Mouse (Mus musculus): ENCODE data around the gene Dot1l. TPM values are rescaled to one million over a fixed set of nuclear protein-coding genes. Genes with fewer than 3 reads are reported as not detected.

Gene Dot1l
- total RNA-seq, 4 experiments from 2014 or later = 43.7 to 56.4 (median 51.3) TPM

DNA sequence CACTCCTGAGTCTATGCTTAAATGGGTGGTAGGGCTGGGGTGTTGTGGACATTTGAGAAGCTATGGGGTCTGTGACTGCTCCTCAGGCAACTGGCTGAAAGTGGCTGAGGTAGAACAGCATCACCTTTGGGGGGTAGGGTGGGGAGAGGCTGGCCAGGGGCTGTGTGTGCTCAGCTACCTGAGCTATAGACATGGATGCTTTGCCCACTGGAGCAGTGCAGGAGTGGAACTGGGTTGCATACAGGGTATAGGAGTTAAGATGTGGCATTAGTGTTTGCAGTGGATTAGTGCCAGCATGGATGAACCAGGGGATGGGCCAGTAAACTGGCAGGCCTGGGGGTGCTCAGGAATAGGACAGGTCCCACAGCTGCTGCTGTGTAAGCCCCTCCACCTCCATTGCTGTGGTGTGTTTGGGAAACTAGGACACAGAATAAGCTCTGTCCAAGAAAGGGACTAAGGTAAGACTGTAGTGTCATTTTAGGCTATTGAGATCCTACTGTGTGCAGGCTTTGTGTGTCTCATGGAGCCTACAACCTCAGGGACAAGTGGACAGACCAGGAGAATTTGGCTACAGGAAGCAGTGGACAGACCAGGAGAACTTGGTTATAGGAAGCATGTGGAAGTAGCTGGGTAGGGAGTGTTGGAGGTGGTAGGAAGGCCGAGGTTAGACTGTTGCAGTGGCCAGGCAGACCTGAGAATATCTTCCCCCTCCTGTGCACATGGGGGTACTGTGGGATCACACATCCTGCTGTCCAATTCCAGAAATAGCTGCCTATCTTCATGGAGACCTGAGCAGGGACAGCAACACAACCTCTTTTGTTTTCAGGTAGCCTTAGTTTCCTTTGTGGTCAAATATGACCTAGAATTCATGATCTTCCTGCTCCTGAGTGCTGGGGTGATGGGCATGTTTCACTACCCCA lies 74.6 kb downstream of the Dot1l start:
- no peak for DNase-seq (ENCODE audit: low spot score in 2 of 2)

DNA sequence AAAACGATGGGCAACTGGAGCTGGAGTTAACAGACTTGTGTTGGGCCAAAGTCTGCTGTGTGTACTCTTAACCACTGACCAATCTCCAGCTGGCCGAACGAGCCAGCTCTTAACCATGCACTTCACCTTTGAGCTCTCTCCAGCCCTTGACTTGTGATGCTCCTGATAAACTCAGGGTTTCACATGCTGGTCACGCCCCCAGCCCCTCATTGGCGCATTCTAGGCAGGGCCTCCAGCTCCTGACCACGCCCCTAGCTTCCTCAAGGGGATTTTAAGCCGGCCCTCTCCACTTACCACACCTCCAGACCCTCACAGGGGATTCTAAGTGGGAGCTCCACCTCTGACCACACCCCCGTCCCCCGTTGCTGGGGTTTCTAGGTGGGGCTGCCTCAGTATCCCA lies 76.1 kb downstream of the Dot1l start:
- DNase-seq (ENCODE audit: low spot score in 2 of 2) = no peak

DNA sequence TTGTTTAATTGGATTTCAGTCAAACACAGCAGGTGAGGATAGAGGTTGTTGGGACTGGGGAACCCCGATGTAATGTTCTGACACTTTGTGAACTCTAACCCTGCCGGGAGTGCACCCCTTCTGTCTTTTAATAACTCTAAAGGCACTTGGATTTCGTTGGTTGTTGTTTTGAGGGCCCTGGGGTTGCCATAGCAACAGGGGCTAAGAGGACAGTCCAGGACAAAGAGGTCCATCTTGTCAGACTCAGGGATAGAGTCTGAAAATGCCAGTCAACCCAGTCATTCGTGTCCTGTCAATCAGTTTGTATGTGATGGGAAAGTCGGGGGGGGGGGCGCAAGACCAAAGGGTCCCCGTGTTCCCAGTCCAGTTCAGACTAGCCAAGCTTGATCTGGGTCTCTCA lies 77.8 kb downstream of the Dot1l start:
- no peak for DNase-seq (ENCODE audit: low spot score in 2 of 2)

DNA sequence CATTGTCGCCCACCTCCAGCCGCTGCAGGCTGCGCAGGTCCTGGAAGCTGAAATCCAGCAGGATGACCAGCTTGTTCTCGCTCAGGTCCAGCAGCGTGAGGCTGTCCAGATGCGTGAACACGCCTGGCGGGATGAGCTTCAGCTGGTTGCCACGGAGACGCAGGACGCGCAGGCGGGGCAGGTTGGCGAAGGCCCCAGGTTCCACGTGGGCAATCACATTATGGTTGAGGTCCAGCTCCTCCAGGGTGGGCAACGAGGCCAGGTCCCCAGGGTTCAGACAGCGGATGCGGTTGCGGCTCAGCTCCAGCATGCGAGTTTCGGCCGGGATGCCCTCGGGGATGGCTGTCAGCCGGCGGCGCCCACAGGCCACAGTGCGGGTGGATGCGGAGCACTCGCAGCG lies 80.6 kb downstream of the Dot1l start:
- DNase-seq (ENCODE audit: low spot score in 2 of 2) = no peak

DNA sequence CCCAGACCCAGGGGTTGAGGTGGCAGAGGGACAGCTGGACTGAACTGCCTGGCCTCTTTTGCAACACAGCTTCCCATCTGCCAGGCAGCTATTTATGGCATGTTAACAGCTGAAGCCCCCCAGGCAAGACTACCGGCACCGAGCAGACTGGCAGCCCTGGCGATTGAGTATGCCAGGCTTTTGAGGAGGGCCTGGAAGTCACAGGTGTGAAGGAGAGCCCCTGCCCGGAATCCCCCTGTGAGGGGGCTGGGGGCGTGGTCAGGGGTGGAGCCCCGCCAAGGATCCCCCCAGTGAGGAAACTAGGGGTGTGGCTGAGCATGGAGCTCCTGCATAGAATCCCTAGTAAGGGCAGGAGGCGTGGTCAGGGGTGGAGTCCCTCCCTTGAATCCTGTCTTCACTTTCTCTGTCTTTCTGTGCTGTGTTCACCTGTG lies 82.0 kb downstream of the Dot1l start:
- no peak for DNase-seq (ENCODE audit: low spot score in 2 of 2)

DNA sequence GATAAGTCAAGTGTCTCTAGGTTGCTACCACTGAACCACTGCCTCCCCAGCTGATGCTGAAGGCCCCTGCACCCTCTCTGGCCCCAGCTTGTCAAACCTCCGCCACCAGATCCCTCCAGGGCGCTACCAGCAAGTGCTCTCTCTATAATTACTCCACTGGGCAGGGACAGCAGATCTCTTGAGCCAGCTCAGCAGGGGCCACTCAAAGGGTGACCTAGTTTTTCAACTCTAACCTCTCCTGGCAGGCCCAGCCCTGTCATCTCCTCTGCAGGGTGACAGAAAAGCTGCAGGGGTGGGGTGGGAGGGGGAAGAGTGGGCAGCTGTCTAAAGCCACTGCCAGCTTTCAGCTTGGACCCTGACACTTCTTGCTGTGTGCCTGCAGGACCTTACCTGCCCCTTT lies 82.8 kb downstream of the Dot1l start:
- no peak for DNase-seq (ENCODE audit: low spot score in 2 of 2)

DNA sequence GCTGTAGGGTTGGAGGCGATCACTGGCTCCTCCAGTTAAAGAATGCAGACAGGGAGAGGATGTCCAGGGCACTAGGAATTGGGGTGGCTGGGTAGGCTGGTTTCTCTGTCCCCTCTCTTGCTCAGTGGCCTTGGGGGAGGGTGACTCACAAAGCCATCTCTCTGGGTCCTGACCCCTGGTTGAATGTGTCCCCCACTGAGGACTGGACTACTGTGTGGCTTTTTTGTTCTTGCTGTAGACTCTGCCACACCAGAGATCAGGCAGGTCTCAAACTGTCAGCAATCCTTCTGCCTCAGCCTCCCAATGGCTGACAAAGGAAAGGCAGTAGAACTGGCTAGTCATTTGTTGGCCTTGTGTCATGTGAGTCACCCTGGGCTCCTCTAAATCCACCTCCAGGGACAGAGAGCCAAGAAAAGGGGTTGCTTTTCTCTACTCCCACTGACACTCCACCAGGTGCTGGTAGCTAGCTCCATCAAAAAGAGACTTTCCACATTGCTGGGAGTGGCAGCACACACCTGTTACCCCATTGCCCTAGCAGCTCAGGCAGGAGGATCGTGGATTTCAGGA lies 83.4 kb downstream of the Dot1l start:
- DNase-seq (ENCODE audit: low spot score in 2 of 2) = no peak

DNA sequence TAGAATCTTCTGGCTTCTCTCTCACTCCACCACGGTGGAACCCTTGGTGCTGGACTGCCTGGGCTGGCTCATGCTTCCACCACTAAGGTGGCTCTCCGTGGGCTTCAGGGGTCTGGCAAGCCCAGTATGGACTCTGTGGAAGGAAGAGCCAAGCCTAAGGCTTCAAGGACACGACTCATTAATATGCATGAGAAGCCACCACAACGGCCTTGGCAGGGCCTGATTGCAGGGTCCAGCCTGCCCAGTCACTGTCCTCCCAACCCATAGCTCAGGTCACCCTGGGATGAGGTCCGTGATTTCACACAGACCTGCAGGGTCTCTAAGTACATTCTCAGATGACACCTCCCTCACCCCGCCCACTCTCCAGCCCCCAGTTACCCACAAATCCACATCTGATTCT lies 84.8 kb downstream of the Dot1l start:
- DNase-seq (ENCODE audit: low spot score in 2 of 2) = no peak

DNA sequence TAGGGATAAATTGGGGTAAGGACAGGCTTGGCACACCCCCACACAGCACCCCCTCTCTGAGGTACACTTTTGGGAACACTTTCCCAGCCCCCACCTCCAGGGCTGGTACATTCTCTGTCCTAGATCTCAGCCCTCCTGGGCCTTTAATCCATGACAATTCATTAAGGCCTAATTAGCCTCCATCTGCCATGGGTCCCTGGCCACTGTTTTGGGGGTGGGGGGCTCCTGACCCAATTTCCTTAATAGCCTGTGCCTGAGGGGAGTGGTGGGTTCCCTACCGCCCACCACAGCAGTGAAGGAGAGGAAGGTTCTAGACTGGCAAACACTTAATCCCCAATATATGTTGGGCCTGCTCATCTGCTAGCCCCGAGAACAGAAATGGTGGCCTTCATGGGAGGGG lies 86.7 kb downstream of the Dot1l start:
- DNase-seq (ENCODE audit: low spot score in 2 of 2) = no peak

DNA sequence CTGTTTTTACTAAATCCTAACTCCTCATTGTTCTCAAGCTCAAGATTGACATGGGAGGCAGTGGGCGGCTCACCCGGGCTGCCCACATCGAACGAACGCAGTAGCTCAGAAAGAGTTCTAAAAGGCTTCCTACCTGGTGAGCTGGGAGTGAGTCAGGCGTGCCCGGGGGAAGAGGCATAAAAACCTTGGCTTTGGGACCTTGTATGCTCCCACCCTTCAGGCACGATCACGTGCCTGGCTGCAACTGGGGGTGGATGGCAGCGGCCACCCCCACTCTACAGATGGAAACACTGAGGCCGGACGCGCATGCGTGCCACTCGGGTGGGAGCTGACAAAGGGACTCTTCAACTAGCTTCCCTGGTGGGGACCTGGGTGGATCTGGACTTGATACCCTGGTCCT lies 87.3 kb downstream of the Dot1l start:
- DNase-seq (ENCODE audit: low spot score in 2 of 2) = no peak

DNA sequence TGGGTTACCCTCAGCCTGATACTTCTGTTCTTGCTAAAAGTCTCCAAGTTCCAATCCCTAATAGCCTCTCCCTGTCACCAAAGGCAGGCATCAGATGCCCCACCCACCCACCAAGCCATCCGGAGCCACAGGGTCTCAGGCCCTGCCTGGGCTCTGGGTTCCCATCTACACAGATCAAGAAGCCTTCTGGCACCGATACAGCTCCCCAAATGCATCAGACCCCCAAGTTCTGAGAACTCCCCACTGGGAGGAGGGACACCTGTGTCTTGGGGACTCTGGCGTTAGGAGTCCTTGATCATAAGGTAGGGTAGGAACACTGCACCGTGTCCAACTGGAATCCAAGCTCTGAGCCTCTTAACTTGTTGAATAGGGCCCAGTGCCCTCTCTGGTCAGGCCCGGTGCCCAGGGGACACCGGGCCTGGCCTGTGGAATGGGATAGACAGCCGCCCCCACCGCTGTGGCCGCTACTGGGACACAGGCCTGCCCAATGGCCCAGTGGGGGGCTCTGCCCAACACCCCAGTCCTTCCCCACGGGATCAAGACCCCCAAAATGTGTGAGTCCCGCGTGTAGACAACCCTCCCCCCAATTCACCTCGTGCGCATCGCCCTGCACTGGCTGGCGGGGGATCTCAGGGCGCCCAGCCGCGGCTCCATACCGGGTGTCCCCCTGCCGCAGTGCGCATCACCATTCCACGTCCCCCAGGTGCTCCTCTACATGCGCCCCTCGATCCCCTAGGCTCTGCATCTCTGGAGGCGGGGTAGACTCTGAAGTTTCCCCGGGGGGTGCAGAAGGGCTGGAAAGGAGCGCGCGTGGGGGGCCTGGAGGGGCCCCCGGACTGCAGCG lies 88.3 kb downstream of the Dot1l start:
- DNase-seq (ENCODE audit: low spot score in 2 of 2) = no peak

DNA sequence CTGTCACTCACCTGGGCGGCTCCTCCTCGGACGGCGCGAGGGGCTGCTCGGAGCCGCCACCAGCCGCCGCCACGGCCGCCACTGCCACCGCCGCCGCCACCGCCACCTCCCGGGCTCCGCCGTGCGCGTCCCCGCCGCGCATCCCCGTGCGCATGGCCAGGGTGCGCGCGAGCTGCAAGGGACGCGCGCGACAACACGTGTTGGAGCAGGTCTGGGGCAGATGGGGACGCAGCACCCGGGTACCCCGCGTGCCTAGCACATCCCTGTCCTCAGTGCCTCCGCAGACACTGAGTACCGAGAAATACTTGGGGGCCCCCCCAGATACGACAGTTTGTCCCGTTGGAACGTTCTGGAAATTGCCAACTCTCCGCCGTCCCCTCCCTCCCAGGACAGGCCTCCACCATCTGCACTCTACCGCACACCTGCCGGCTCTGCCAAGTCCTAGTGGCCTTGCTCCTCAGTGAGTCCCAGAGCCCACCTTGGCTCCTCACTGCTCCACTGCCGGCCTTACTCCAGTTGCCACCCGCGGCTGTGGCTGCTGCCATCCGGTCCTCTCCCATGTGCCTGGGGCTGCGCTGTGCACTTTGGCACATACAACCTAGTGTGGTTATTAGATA lies 89.0 kb downstream of the Dot1l start, which contains the start of gene Lingo3:
Gene Lingo3, minus strand, starts transcription at position 109 of the 617 bp plus-strand sequence.
- no peak for DNase-seq (ENCODE audit: low spot score in 2 of 2)

Small RNA genes lying within 50 kb of the gene (microRNA-seq; reads per million reads assigned to microRNA genes)
- gene Mir1982 = 2.6 to 4.5 reads per million in 2 experiments

Other genes starting within 250 kb of the Dot1l start
- 1 to 10 TPM in 1 of 4 experiments, under 1 TPM in 3; 0.11 to 1.2 (median 0.17) TPM for gene Atp8b3, start 216.1 kb upstream of the Dot1l start, total RNA-seq (2022)
- gene Rexo1, start 193.6 kb upstream of the Dot1l start, total RNA-seq (2022) = 10 to 100 TPM; 45.3 to 53.2 (median 49.5) TPM
- gene Klf16, start 177.9 kb upstream of the Dot1l start, total RNA-seq (2022) = 10 to 100 TPM; 47.5 to 51.9 (median 49.3) TPM
- gene Abhd17a, start 164.9 kb upstream of the Dot1l start, total RNA-seq (2022) = 100 to 1,000 TPM; 144 to 155 (median 147) TPM
- 10 to 100 TPM; 39.3 to 58.6 (median 42.8) TPM for gene Scamp4, start 152.3 kb upstream of the Dot1l start, total RNA-seq (2022)
- gene Adat3, start 152.3 kb upstream of the Dot1l start, total RNA-seq (2022) = 1 to 10 TPM; 2.0 to 5.0 (median 3.0) TPM
- gene Gm49322, start 149.2 kb upstream of the Dot1l start, total RNA-seq (2022) = 1 to 10 TPM; 3.0 to 5.4 (median 3.7) TPM
- gene Csnk1g2, start 132.4 kb upstream of the Dot1l start, total RNA-seq (2022) = 100 to 1,000 TPM; 190 to 230 (median 201) TPM
- gene Btbd2, start 98.1 kb upstream of the Dot1l start, total RNA-seq (2022) = 100 to 1,000 TPM in 2 of 4 experiments, 10 to 100 TPM in 2; 92.1 to 103 (median 97.9) TPM
- 10 to 100 TPM; 41.9 to 50.0 (median 45.1) TPM for gene Mknk2, start 77.1 kb upstream of the Dot1l start, total RNA-seq (2022)
- 10 to 100 TPM; 13.8 to 18.0 (median 15.0) TPM for gene Mob3a, start 53.2 kb upstream of the Dot1l start, total RNA-seq (2022)
- 10 to 100 TPM; 56.6 to 73.2 (median 69.8) TPM for gene Izumo4, start 53.0 kb upstream of the Dot1l start, total RNA-seq (2022)
- gene Ap3d1, start 12.9 kb upstream of the Dot1l start, total RNA-seq (2022) = 100 to 1,000 TPM; 136 to 163 (median 147) TPM
- gene Sf3a2, start 43.0 kb downstream of the Dot1l start, total RNA-seq (2022) = 10 to 100 TPM; 43.3 to 60.0 (median 50.2) TPM
- gene Plekhj1, start 43.4 kb downstream of the Dot1l start, total RNA-seq (2022) = 10 to 100 TPM; 61.4 to 75.8 (median 70.7) TPM
- gene Amh, start 50.0 kb downstream of the Dot1l start, total RNA-seq (2022) = 1 to 10 TPM; 2.4 to 4.0 (median 3.0) TPM
- gene Jsrp1, start 58.3 kb downstream of the Dot1l start, total RNA-seq (2022) = 1 to 10 TPM in 3 of 4 experiments, under 1 TPM in 1; 0.91 to 4.7 (median 2.7) TPM
- 100 to 1,000 TPM; 475 to 520 (median 506) TPM for gene Oaz1, start 71.5 kb downstream of the Dot1l start, total RNA-seq (2022)
- gene Lingo3, start 88.8 kb downstream of the Dot1l start, total RNA-seq (2022) = 10 to 100 TPM; 33.4 to 44.0 (median 40.3) TPM
- gene Lsm7, start 100.0 kb downstream of the Dot1l start, total RNA-seq (2022) = 10 to 100 TPM; 42.1 to 61.3 (median 57.5) TPM
- gene Sppl2b, start 100.1 kb downstream of the Dot1l start, total RNA-seq (2022) = 10 to 100 TPM; 53.9 to 68.2 (median 59.3) TPM
- gene Tmprss9, start 116.6 kb downstream of the Dot1l start, total RNA-seq (2022) = under 1 TPM; 0.35 to 0.66 (median 0.46) TPM
- gene Timm13, start 145.8 kb downstream of the Dot1l start, total RNA-seq (2022) = 100 to 1,000 TPM; 112 to 139 (median 124) TPM
- gene Lmnb2, start 163.0 kb downstream of the Dot1l start, total RNA-seq (2022) = 10 to 100 TPM; 17.2 to 22.9 (median 19.9) TPM
- gene Gadd45b, start 174.9 kb downstream of the Dot1l start, total RNA-seq (2022) = 10 to 100 TPM; 17.4 to 22.9 (median 20.2) TPM